Mouse (Mus musculus) B cell, adult 2 months (primary cell): ENCODE results near the gene Ppp1r3d.

Experiments used
- DNase-seq, 2 experiments: peaks; one replicate each; pipeline ENCODE4 v3.0.0; 2022

Gene Ppp1r3d

GRCm38 (mm10) chr2:178413481-178414260 lies 601 bp downstream of the Ppp1r3d start:
- DNase-seq: no peak

GRCm38 (mm10) chr2:178413081-178413480 lies 1.2 kb downstream of the Ppp1r3d start:
- no peak for DNase-seq

GRCm38 (mm10) chr2:178412598-178412997 lies 1.7 kb downstream of the Ppp1r3d start:
- no peak for DNase-seq

GRCm38 (mm10) chr2:178410286-178410685 lies 4.0 kb downstream of the Ppp1r3d start:
- DNase-seq: no peak

- no peak for DNase-seq
Measured at GRCm38 (mm10) chr2:178409024-178409423, 5.2 kb downstream of the Ppp1r3d start.

- DNase-seq: peak in 1 of 2 experiments; percentile 8
Measured at GRCm38 (mm10) chr2:178407053-178407815, 7.0 kb downstream of the Ppp1r3d start, which contains the start of gene Sycp2. Sycp2 (minus strand) TSS chr2:178407685.
